Mouse (Mus musculus) brain, embryonic 14.5 days (tissue): Measurements from ENCODE around the gene Sirt3. TPM values are rescaled to one million over a fixed set of nuclear protein-coding genes. Genes with fewer than 3 reads are reported as not detected.

Experiments used
- DNase-seq: peaks from one replicate; pipeline ENCODE4 v3.0.0-alpha.2; 2011; ENCODE audit warnings: low read depth
- CTCF ChIP-seq: fragments of 200-500 bp; IDR thresholded peaks from 2 replicates; pipeline ENCODE4 v1.5.1; 2012; ENCODE audit warnings: inconsistent platforms, mild to moderate bottlenecking, moderate library complexity, borderline replicate concordance; ENCODE audit not compliant: insufficient read depth, insufficient read length; ENCODE audit errors: extremely low read depth
- POLR2A ChIP-seq: fragments of 200-500 bp; IDR thresholded peaks from 2 replicates; pipeline ENCODE4 v1.6.1; 2012; ENCODE audit warnings: mild to moderate bottlenecking, inconsistent platforms, borderline replicate concordance; ENCODE audit not compliant: poor library complexity, insufficient read depth, insufficient read length, severe bottlenecking; ENCODE audit errors: extremely low read depth
- polyA plus RNA-seq: library from polyadenylated mRNA; depleted of rRNA; stranded (reverse); fragments of >200 nt; gene quantifications from 2 replicates; pipeline ENCODE4 v1.2.3, GENCODE M21; 2012; rRNA removed

The Sirt3 gene
- polyA plus RNA-seq: 41.3 and 46.9 TPM in 2 replicates

DNA sequence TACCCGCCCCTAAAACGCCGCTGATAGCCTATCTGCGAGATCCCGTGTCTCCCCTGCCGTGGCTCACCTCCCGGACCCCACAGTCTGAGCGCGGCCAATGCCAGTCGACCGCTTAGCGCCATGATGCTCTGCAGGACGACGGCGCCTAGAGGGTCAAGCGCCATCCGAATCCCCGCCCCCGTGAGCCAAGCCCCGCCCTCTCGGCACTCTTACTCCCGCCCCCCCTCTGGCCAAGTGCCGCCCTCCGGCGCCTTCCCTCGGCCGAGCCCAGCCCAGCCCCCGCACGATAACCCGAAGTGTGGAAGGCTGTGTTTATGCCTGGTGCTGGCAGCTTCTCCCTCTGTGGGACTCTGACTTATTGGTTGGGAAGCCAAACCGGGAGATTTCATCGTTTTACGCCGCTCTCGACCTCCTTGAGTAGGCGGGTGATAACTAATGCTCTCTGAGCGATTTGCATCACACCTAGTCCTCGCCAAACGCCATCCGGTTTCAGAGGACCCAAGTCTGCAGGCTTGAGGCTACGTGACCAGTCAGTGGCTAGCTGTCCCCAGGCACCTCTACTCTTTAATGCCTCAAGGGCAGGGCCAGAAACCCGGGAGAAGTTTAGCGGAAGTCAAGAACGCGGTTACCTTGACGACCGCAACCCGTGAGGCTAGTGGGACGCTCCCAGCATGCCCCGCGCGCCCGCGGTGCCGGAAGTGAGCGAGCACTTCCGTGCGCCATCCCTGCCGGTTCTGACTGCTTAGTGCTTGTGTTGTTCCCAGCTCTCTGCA, at the start of gene Sirt3, which contains the start of gene Psmd13:
TSS of gene Sirt3 (minus strand) at position 614 of the 773 bp plus-strand sequence.
TSS of gene Psmd13 (plus strand) at position 273 of the 773 bp plus-strand sequence.
- TF ChIP-seq POLR2A (0 out of 2 replicates have a peak, but pooled peaks have one; percentile 9), CTCF (no peak)
- peak; percentile 98 for DNase-seq

DNA sequence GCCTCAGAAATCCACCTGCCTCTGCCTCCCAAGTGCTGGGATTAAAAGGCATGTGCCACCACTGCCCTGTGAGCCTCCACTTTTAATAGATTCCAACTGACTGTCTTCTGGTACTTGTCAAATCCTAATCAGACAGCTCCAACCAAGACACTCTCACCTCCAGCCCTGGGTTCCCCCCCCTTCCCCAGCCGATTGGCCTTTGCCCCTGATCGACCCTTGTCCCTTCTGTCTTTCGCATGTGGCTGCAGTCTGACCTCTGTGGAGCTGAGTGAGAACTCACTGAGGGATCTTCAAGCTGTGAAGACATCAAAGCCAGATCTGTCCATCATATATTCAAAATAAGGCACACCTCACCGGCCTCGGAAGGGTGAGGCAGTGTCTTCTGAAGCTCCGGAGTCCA, 45.1 kb upstream of the Sirt3 start:
- DNase-seq: no peak
- no peak for TF ChIP-seq POLR2A
- TF ChIP-seq CTCF: no peak

DNA sequence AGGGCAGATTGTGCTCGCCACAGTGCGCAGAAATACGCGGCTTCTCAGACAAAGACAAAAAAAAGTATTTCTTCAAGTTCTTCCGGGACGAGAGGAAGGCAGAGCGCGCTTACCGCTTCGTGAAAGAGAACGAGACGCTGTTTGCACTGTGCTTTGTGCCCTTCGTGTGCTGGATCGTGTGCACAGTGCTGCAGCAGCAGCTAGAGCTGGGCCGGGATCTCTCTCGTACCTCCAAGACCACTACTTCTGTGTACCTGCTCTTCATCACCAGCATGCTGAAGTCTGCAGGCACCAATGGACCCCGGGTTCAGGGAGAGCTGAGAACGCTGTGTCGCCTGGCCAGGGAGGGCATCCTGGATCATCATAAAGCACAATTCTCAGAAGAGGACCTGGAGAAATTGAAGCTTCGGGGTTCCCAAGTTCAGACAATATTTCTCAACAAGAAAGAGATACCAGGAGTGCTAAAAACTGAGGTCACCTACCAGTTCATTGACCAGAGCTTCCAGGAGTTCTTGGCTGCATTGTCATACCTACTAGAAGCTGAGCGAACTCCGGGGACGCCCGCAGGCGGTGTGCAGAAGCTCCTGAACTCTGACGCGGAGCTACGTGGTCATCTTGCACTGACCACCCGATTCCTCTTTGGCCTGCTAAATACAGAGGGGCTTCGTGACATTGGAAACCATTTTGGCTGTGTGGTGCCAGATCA, 41.1 kb upstream of the Sirt3 start:
- no peak for DNase-seq
- TF ChIP-seq CTCF: no peak
- TF ChIP-seq POLR2A: no peak

DNA sequence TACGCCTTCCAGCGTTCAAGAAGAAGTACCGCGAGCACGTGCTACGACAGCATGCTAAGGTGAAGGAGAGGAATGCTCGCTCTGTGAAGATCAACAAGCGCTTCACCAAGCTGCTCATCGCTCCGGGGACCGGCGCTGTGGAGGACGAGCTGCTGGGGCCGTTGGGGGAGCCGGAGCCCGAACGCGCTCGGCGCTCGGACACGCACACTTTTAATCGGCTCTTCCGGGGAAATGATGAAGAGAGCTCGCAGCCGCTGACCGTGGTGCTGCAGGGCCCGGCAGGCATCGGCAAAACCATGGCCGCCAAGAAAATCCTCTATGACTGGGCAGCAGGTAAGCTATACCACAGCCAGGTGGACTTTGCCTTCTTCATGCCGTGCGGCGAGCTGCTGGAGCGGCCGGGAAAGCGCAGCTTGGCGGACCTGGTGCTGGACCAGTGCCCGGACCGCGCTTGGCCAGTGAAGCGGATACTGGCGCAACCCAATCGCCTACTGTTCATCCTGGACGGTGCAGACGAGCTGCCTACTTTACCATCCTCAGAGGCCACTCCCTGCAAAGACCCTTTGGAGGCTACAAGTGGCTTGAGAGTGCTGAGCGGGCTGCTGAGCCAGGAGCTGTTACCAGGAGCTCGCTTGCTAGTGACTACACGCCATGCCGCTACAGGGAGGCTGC, 40.4 kb upstream of the Sirt3 start:
- TF ChIP-seq CTCF: no peak
- TF ChIP-seq POLR2A: no peak
- DNase-seq: peak; percentile 68

DNA sequence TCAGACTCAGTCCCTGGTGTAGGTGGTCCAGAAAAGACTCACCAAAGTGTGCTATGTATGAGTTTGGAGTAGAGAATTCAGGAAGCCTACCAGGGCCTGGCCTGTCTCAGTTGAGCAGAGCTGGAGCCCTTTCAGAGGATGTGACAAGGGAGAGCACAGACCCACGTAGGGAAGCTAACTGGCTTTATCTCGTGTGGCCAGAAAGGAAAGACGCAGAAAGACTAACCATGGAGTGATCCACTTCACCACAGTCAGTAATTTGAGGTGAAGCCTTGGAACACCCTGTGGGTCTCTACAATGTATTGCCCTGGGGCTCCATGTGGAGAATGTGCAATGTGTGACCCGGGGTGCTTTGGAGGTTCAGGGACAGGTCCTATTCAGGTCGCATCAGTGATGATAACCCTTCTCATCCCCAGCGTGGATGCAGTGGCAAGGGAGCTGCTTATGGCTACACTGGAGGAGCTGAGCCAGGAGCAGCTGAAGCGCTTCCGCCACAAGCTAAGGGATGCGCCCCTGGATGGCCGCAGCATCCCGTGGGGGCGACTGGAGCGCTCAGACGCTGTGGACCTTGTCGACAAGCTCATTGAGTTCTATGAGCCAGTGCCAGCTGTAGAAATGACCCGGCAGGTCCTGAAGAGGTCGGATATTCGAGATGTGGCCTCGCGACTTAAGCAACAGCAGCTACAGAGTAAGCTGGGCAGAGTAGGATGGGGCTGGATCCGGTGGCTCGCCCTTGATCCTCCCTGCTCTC, 39.3 kb upstream of the Sirt3 start:
- no peak for TF ChIP-seq CTCF
- no peak for TF ChIP-seq POLR2A
- no peak for DNase-seq

DNA sequence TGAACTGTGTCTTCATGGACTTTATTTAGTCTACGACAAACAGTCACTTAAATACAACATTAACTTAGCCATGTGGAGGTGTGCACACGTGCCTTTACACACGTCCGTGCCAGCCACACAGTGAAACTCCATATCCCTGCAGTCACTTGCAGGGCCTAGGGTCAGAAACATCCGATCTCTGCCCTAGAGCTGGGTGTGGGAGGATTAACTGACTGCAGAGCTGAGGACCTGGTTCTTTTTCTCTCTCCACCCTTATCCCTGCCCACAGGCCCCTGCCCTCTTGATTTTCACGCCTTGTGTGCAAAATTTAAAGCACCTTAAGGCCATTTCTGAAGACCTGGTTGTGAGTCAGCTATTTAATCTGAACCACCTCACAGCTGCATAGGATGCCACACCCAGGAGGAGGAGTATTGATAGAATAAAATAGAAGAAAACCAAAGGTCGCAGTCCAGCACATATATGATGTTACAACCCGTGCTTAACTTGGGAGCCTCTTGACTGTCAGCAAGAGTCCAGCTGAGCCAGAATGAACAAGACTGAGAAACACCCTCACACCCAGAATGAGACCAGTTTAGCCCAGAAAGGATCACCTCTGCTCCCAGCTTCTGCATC, 38.4 kb upstream of the Sirt3 start, which contains the start of gene Nlrp6:
TSS of gene Nlrp6 (plus strand) at position 485 of the 612 bp plus-strand sequence.
- DNase-seq: no peak
- TF ChIP-seq POLR2A (no peak), CTCF (no peak)

DNA sequence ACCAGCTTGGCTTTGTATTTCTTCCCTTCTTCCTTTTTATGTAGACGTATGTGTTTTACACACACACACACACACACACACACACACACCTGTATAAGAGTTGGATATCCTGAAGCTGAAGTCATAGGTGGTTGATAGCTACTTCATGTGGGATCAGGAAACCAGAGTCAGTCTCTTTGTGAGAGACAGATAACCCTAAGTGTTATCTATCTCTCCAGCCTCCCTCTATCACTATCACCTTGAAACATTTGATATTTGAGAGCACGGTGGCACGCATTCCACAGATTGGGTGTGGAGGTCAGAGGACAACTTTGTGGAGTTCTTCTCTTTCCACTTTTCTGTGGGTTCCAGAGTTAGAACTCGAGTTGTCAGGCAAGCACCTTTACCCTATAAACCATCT, 37.8 kb upstream of the Sirt3 start:
- DNase-seq: no peak
- no peak for TF ChIP-seq POLR2A
- TF ChIP-seq CTCF: no peak

DNA sequence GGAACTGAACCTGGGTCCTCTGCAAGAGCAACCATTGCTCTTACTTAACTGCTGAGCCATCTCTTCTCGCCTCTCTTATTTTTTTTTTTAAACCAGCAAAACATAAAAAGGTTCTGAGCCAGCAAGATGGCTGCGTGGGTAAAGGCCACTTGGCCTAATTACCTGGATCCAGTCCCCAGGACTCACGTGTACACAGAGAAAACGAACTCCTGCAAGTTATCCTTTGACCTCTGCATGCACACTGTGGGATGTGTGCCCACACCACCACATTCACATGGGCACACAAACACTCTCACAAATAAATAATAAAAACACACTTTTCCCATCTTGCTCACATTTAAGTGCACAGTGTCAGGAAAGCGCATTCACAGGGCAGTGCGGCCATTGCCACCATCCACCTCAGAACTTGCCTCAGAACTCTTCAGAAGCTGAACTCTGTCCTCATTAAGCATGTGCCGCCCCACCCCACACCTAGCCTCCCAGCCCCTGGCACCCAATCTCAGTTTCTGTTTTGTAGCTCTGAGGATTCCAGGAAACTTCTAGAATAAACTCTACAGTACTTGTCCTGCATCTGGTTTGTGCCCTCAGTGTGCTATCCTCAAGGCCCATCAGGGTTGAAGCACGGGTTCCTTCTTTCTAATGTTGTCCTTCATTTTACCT, 32.1 kb upstream of the Sirt3 start:
- no peak for DNase-seq
- no peak for TF ChIP-seq POLR2A
- no peak for TF ChIP-seq CTCF

DNA sequence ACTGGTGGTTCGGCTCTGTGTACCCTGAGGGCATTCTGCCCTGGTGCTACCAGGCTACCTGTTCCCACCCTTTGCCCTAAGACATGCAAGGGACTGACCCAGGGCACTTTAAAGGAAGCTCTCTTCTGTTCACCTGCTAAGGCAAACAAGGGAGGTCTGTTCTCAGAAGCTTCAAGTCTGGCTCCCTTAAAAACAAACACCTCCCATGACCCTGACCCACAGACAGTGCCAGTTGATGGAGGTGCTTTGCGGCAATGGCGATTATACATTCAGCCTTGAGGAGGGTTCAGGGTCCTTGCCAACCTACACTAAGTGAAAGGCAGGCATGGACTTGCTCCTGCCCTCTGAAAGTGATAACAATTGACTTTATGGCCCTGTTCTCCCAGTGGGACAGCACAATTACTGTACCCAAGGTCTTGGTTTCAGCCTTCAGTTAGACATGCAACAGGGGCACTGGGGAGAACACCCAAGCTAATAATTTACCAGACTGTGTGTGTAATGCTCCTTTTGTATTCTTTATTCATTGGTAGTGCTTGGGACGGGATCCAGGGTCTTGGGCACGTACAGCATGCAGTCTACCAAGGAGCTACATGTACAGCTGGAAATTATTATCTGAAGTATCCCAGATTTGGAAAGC, 30.9 kb upstream of the Sirt3 start:
- DNase-seq: no peak
- TF ChIP-seq POLR2A (no peak), CTCF (no peak)
